Mouse (Mus musculus): ENCODE results near the gene Gm10229. TPM values are rescaled to one million over a fixed set of nuclear protein-coding genes. Genes with fewer than 3 reads are reported as not detected.

The Gm10229 gene
- total RNA-seq (2023) = not detected

GRCm38 (mm10) chr16:89014984-89015383 lies at the start of gene Gm10229:
TSS of gene Gm10229 (plus strand) at chr16:89015284.

GRCm38 (mm10) chr16:89010659-89011058 lies 4.4 kb upstream of the Gm10229 start, which contains the start of gene Krtap22-2:
TSS of gene Krtap22-2 (minus strand) at chr16:89010759.

DNA sequence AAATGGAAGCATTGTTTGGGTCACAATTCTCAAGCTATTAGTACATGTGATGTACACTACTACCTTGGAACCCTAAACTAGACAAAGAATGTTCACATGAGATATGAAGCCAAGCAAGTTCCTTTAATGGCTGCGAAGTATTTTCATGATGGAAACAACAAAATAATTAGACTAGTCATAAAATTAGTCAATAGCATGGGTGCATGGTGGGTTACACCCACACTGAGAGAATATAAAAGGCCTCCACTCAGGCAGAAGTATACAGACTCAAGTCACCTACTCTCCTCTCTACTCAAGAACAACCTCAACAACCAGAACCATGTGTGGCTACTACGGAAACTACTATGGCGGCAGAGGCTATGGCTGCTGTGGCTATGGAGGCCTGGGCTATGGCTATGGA lies 16.3 kb downstream of the Gm10229 start, which contains the start of gene Krtap6-1:
Gene Krtap6-1, plus strand, starts transcription at position 301 of the 400 bp plus-strand sequence.

DNA sequence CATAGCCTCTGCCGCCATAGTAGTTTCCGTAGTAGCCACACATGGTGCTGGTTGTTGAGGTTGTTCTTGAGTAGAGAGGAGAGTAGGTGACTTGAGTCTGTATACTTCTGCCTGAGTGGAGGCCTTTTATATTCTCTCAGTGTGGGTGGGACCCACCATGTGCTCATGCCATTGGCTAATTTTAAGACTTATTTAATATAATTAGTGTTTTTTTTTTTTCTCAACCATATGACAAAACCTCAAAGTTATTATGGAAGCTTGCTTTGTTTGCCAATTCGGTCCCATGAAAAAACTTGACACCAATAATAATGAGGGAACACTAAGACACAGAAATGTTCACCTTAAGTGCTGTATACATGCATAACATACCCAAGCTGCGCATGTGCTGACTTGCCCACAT lies 26.3 kb downstream of the Gm10229 start, which contains the start of gene Gm10228:
Gene Gm10228, minus strand, starts transcription at position 101 of the 400 bp plus-strand sequence.

GRCm38 (mm10) chr16:89047783-89048182 lies 32.7 kb downstream of the Gm10229 start, which contains the start of gene Krtap6-5:
TSS of gene Krtap6-5 (minus strand) at chr16:89047883.

DNA sequence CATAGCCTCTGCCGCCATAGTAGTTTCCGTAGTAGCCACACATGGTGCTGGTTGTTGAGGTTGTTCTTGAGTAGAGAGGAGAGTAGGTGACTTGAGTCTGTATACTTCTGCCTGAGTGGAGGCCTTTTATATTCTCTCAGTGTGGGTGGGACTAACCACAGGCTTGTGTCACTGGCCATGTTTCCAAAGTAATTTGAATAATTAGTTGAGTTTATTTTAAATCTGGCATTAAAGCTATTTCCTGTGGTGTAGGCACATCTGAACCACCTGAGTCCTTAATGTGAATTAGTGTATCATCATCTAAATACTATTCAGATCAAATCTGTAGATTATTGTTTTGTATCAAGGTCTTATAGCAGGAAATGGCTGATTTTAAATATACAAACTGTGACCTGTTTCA lies 48.8 kb downstream of the Gm10229 start, which contains the start of gene 1110025L11Rik:
Gene 1110025L11Rik, minus strand, starts transcription at position 101 of the 400 bp plus-strand sequence.

Other genes with a start within 250 kb of the Gm10229 start
- gene 2310057N15Rik, start 241.1 kb upstream of the Gm10229 start, total RNA-seq (2023) = not detected
- gene Gm5965, start 237.4 kb upstream of the Gm10229 start, total RNA-seq (2023) = not detected
- gene Gm20741, start 203.1 kb upstream of the Gm10229 start, total RNA-seq (2023) = not detected
- not detected for gene Krtap15, start 195.1 kb upstream of the Gm10229 start, total RNA-seq (2023)
- gene Krtap14, start 189.1 kb upstream of the Gm10229 start, total RNA-seq (2023) = not detected
- gene Krtap19-1, start 145.9 kb upstream of the Gm10229 start, total RNA-seq (2023) = not detected
- not detected for gene Krtap19-2, start 141.0 kb upstream of the Gm10229 start, total RNA-seq (2023)
- gene Krtap19-3, start 137.2 kb upstream of the Gm10229 start, total RNA-seq (2023) = not detected
- gene Krtap19-4, start 130.2 kb upstream of the Gm10229 start, total RNA-seq (2023) = not detected
- not detected for gene Krtap19-5, start 118.8 kb upstream of the Gm10229 start, total RNA-seq (2023)
- gene Krtap19-9b, start 83.0 kb upstream of the Gm10229 start, total RNA-seq (2023) = not detected
- not detected for gene Krtap16-3, start 52.4 kb upstream of the Gm10229 start, total RNA-seq (2023)
- not detected for gene Krtap22-2, start 4.5 kb upstream of the Gm10229 start, total RNA-seq (2023)
- not detected for gene Krtap6-1, start 16.4 kb downstream of the Gm10229 start, total RNA-seq (2023)
- gene Gm10228, start 26.2 kb downstream of the Gm10229 start, total RNA-seq (2023) = not detected
- not detected for gene Krtap6-5, start 32.6 kb downstream of the Gm10229 start, total RNA-seq (2023)
- gene 1110025L11Rik, start 48.7 kb downstream of the Gm10229 start, total RNA-seq (2023) = not detected
- gene Krtap6-3, start 68.7 kb downstream of the Gm10229 start, total RNA-seq (2023) = not detected
- not detected for gene Gm6358, start 125.6 kb downstream of the Gm10229 start, total RNA-seq (2023)
- gene Gm10061, start 135.8 kb downstream of the Gm10229 start, total RNA-seq (2023) = not detected
- gene Gm9789, start 142.7 kb downstream of the Gm10229 start, total RNA-seq (2023) = not detected
- not detected for gene Gm7735, start 154.2 kb downstream of the Gm10229 start, total RNA-seq (2023)
- gene 1110057P08Rik, start 159.5 kb downstream of the Gm10229 start, total RNA-seq (2023) = not detected
- gene Krtap20-2, start 190.6 kb downstream of the Gm10229 start, total RNA-seq (2023) = not detected